Mouse (Mus musculus) urinary bladder, adult 18-20 months (tissue): Measurements from ENCODE around the gene Lca5l.
"Not testable (repeated sequence)": the region's sequence is repeated elsewhere in the genome, so short reads cannot be mapped to it uniquely, and the experiment has no call there.

Experiments used
- DNase-seq, 2 experiments: peaks; one replicate each; pipeline ENCODE4 v3.0.0; 2022; ENCODE audit warnings: low spot score in 2 of 2, mixed read lengths in 2 of 2

The Lca5l gene

GRCm38 (mm10) chr16:96168837-96169236, 23.2 kb downstream of the Lca5l start:
- DNase-seq = no peak

- no peak for DNase-seq
These were observed 26.3 kb downstream of the Lca5l start for GRCm38 (mm10) chr16:96165723-96166264.

GRCm38 (mm10) chr16:96161336-96161735, 30.7 kb downstream of the Lca5l start:
- no peak for DNase-seq

DNA sequence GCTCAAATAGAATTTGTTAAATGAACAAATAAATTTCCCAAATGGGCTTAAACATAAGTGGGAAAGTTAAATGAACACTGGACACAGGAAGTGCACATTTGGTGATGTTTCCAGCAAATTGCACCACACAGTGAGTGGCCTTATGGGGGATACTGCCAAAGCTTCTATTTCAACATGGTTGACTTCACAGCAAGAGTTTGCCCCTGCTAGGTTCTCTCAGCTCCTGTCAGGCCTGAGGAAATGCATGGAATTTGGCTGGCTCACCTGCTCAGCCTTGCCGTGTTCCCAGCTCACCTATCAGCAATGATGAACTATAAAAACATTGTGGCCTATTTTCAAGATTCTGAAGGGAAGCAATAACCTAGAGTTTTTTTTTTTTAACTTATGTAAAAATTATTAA, 31.1 kb downstream of the Lca5l start:
- no peak for DNase-seq

GRCm38 (mm10) chr16:96159794-96160346, 32.2 kb downstream of the Lca5l start:
- DNase-seq = no peak

DNA sequence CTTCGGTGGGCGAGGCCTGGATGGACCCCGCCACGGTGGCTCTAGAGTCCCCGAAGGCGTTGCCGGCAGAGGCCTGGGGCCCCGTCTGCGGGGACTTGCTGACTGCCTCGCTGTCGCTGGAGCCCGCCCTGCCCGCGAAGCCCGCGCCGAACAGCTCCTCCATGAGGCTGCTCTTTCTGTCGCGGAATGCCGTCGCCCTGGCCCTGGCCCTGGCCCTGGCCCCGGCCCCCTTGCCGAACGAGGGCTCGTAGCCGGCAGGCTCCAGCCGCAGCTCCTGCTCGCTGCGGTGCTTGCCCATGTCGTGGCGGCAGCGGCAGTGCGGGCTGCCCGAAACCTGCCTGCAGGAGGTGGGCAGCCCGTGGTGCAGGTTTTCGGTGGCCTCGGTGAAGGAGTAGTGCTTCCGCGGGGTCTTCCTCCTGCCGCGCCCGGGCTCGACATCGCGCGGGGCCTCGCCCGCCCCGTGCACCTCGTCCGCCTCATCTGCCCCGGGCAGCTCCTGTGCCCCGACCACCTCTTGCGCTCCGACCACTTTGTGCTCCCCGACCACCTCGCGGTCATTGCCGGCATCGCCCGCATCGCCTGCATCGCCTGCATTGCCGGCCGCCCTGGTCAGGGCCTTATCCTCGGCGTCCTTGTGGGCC, 32.9 kb downstream of the Lca5l start:
- peak; percentile 44 to 64 for DNase-seq

DNA sequence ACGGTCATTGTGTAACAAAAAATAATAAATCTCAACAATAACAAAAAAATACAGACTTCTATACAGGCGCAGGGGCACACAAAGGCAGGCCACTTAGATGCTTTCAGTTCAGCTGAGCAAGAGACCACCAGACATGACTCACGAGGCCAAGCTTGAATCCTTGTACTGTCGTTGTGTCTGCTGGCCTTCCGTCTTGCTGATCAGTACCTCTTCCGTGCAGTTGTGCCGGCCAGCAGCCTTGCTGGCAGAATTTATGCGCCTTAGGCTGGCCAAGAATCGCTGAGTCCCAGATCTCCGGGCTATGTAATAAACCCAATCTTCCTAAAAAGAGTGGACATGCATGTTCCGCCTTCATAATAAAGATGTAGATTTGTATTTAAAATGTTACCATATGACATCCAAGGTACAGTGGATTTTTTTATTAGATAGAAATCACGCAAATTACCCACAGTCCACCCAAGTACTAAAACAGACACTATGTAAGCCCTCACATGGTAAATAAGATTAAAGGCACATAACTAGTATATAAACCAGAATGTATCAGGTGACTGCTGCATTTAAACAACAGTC, 33.5 kb downstream of the Lca5l start:
- no peak for DNase-seq

DNA sequence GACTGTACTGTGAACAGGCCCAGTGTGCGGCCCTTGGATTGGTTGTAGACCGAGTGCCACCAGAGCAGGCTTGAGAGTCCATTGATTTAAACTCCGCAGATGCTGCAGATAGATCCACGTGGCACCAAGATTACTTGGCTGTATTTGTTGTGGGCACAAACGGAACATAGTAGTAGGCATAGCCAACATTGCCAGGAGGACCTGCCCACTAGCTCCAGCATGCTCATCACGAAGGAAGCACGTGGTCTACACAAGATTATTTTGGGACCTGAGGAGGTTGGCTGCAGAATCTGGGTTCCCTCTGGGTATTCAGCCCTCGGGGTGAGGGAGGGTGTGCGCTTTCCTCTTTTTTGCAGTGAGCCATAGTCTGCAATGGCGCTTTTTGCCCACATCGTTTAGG, 34.9 kb downstream of the Lca5l start:
- no peak for DNase-seq

DNA sequence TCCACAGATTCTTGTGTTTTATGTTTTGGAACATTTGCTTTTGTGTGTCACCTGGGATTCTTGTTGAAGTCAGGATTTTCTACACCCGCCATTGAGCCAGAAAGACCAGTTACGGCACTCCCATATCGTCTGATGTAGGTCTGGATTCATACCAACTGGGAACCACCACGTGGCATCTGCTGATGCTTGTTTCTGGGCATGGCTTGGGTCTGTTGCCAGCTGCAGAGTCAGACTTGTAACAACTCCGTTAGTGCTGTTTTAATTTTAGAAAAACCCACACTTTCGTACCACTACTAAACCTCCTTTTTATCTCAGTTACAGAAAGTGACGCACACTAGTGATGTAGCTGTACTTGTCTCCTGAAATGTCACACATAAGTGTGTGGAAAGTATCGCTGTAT, 36.1 kb downstream of the Lca5l start:
- DNase-seq = peak in 1 of 2 experiments; percentile 45

DNA sequence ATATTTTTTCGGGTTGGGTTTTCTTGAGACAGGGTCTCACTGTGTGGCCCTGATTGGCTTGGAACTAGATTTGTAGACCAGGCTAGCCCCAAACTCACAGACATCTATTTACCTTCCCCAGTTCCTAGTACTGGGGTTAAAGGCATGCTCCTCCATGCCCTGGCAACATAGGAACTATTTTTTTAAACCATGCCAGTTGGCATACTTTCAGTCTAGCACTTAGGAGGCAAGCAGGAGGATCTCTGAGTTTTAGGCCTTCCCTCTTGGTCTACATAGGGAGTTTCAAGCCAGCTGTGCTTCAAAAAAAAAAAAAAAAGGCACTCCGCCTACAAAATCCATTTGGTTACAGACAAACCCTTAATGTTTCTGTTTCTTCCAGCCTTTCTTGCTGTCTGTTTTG, 37.6 kb downstream of the Lca5l start:
- DNase-seq = no peak

DNA sequence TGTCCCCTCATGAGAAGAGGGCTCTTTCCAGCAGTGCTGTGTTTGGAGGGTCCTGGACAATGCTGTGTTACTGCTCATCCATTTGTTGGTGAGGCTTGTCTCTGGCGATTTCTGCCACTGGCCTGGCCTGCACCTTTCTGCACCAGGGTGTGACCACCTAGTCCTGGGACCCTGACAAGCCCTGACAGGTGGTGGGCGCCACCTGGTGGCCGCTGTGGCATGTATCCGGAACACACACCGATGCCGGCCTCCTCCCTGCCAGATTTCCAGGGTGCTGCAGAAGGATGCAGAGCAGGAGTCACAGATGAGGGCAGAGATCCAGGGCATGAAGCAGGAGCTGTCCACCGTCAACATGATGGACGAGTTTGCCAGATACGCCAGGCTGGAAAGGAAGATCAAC, 40.5 kb downstream of the Lca5l start:
- peak; percentile 56 to 71 for DNase-seq

GRCm38 (mm10) chr16:96150995-96151394, 41.1 kb downstream of the Lca5l start:
- peak; percentile 67 to 75 for DNase-seq

- no peak for DNase-seq
These were observed 42.8 kb downstream of the Lca5l start for GRCm38 (mm10) chr16:96149311-96149710.

DNA sequence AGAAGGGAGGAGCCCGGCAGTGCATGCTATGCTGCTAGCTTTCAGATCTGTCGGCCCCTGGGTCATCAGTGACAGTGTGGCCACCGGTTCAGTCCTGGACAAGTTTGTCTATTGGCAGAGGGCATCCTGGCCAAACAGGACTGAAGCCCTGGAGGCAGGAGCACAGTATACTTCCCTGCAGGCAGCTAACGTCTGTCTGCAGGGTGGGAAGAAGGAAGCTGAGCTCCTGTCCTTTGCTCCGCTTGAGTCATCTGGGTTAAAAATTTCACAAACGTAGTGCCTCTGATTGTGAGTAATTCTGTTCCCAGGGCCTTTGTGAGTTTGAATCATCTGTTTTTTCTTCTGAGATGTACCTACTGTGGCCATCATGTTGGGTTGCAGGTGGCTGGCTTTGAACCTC, 43.2 kb downstream of the Lca5l start:
- DNase-seq = peak in 1 of 2 experiments; percentile 48

- no peak for DNase-seq
These were observed 46.3 kb downstream of the Lca5l start for GRCm38 (mm10) chr16:96145814-96146213.

DNA sequence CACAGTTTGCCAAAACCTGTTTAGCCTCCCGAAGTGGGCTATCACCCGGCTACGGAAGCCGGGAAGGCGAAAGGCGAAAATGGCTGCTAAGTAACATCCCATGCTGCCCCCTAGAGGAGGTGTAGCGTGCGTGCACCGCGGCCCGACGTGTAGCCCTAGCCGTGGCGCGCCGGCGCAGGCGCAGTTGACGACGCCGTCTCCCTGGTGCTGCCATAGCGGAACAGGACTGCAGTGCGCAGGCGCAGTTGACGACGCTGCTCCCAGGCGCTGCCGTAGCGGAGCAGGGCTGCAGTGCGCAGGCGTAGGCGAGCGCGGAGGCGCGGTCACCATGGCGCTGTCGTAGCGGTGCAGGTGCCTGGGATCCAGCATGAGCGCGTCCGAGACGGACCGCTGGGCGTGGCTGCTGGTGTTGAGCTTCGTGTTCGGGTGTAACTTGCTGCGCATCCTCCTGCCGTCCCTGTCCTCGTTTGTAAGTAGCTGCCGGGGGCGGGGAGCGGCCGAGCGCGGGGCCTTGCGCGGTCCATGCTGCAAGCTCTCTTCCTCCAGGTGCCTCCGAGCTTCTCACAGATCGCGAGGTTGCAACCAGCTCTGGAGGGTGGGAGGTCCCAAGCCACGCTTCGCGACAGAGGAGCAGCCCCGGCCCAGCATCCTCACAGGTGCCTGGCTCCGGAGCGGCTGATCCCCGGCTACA, 46.8 kb downstream of the Lca5l start, which contains the start of gene Wrb:
Gene Wrb (plus strand): TSS at position 298 of the 691 bp plus-strand sequence.
- peak; percentile 99 to 100 for DNase-seq

DNA sequence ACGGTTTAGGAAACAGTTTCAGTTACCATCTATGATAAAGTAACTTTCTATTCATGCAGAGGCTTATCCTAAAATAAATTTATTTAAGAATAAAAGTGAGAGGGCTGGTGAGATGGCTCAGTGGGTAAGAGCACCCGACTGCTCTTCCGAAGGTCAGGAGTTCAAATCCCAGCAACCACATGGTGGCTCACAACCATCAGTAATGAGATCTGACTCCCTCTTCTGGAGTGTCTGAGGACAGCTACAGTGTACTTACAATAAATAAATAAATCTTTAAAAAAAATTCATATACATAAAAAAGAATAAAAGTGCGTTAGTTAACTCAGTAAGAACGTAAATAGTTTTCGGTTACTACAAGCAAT, 47.3 kb downstream of the Lca5l start:
- DNase-seq = not testable (repeated sequence)

- no peak for DNase-seq
These were observed 63.6 kb downstream of the Lca5l start for GRCm38 (mm10) chr16:96128466-96128865.

DNA sequence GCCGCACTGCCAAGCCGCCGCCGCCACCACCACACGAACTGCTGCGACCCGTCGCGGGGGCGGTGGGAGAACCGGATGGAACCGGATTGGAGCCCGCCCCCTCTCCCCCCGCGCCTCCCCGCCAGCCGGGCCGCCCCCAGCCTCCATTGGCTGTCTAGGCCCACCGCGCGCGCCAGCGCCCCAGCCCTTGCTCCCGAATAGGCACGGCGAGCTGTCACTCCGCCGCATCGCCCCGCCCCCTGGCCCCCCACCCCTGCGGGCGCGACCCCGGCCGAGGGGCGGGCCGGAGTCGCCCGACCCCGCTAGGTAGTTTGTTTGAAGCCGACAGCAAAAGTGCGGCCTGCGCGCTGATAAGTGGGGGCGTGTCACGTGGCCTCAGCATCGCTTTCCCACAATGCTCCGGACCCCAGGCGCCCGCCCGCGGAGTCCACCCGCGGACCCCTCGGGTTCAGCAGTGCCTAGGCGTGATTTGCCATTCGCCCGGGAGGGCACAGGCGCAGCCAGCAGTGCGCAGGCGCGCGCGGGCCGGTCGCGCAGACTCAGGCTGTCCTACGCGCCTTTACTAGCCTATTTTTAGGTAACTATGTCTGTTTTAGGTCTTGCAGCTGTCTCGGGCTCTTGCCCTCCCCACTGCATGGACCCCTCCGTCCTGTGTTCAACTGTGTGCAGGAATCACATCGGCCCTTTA, 64.3 kb downstream of the Lca5l start, which contains the start of gene Hmgn1:
Gene Hmgn1 (minus strand): TSS at position 73 of the 688 bp plus-strand sequence.
- DNase-seq = peak; percentile 87 to 93

DNA sequence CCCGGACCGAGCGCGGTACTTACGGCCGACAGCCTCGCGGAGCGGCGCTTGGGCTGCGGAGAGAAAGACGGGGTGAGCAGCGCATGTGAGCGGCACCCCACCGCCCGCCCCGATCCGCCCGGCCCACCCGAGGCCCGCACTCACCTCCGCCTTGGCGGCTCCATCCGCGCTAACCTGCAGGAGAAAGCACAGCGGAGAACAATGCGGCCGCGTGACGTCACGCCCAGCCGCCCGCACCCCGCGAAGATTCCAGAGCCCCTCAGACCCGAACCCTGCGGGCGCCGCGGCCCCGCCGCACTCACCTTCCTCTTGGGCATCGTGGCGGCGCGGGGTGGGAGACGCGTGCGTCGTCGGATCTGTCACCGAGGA, 64.8 kb downstream of the Lca5l start:
- DNase-seq = no peak

- DNase-seq = peak; percentile 35 to 47
These were observed 65.3 kb downstream of the Lca5l start for GRCm38 (mm10) chr16:96126684-96127171.
